Mouse (Mus musculus): Measurements from ENCODE around the gene Cadm1.

- TF ChIP-seq POLR2A (IDR thresholded peaks at IDR 0.05; ENCODE audit: control insufficient read depth, low read depth, low read length) (no peak), CTCF (IDR thresholded peaks at IDR 0.05; ENCODE audit: control insufficient read depth, insufficient read depth, insufficient replicate concordance, low read depth, low read length) (no peak)
Observed at GRCm38 (mm10) chr9:47624565-47625520, 94.9 kb downstream of the Cadm1 start.

Measured in testis, adult 2 months (tissue).